Mouse (Mus musculus): Measurements from ENCODE around the gene Tuba3b. TPM values are rescaled to one million over a fixed set of nuclear protein-coding genes. Genes with fewer than 3 reads are reported as not detected.
A peak's percentile ranks its signal among the peaks of the same experiment; 100 is the strongest.

Gene Tuba3b
- total RNA-seq, 2 experiments from 2014 or later: not detected

DNA sequence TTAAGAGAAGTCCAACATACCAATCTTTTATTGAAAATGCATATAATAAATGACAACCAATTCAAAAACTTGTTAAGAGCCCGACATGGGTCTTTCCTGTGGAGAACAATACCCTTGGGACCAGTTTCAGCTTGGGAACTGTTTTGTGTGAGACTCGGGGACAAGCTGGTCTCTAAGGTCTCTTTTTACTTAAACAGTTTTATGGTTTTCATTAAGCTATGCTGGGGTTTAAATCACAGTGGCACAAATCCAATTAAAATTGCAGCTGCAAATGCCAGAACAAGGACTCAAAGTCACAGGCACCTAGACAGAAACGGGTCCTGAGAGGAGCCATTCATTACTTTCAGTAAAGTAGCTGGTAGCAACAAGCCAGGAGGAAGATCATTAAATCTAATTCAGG lies 10.4 kb upstream of the Tuba3b start:
- DNase-seq (ENCODE audit: low spot score in 2 of 2): no peak

DNA sequence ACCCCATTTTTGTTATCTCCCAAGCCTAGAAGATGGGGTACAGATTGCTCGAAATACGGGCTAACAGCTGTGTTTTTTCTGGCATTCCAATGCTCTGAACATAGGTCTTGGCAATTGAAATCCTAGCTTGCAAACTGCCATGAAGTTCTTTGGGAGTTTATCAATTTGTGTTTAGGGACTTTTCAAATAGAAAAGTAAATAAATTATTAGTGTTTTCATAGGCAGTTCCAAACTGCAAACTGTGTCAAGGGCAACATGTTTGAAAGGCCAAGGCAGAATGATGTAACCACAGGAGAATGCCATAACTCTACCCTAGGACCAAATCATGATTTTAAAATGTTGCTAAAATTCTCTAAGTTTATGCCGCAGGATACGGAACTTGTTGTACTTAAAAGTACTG lies 7.8 kb upstream of the Tuba3b start:
- no peak for DNase-seq (ENCODE audit: low spot score in 2 of 2)

DNA sequence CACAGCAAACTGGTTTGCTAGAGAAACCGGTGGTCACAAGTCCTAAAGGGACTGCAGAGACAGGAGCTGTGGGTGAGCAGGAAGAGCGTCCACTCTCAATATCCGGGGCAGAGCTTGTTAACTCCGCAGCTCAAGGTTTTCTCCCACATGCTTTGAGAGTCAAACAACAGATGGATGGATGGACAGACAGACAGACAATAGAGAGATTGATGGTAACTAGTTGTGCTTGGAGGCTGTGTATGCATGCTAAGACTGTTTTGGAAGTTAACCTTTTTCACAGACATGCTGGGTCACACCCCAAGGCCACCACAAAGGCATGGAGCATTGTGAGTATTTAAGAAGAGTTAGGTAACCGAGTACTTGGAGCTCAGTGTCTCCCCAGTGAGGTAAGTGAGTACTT lies 6.9 kb upstream of the Tuba3b start:
- DNase-seq (ENCODE audit: low spot score in 2 of 2): no peak

- no peak for DNase-seq (ENCODE audit: low spot score in 2 of 2)
Measured at GRCm38 (mm10) chr6:145610901-145611300, 4.7 kb upstream of the Tuba3b start.

- no peak for DNase-seq (ENCODE audit: low spot score in 2 of 2)
Measured at GRCm38 (mm10) chr6:145612611-145613010, 2.9 kb upstream of the Tuba3b start.

DNA sequence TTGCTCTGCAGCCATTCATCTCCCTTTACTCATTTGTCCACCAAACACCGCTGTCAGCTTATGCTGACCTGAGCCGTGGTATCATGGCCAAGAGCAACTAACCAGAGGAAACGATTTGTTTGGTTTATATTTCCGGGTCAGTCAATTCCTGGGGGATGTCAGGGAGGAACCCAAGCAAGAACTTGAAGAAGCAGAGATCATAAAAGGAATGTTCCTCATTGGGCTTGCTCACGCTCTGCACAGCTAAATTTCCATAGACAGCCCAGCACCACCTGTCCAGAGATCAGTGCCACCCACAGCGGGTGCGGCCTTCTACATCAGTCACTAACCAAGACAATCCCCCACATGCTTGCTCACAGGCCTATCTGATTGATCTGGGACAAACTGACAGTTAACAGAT lies 1.3 kb upstream of the Tuba3b start, which contains the start of gene Lmntd1:
Lmntd1 (minus strand) TSS at position 101 of the 400 bp plus-strand sequence.
- DNase-seq (ENCODE audit: low spot score in 2 of 2): no peak

GRCm38 (mm10) chr6:145616402-145617229 lies 1.1 kb downstream of the Tuba3b start:
- DNase-seq (ENCODE audit: low spot score in 2 of 2): no peak

DNA sequence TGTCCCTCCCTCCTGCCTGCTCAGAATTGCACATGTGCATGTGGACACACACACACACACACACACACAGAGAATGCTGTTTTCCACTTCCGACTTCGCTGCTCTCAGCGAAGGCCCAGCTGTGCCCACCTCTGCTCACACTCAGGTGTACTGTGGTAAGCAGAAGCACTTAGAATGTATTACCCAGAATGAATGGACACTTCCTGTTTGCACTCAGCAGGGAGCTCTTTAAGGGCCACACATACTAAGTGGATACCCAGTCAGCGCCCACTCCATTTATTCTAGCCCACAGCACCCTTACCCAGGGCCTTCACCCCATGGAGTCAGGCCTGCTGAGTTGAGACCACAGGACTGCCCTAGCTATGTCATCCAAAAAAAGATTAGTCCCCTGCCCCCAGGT lies 7.6 kb downstream of the Tuba3b start:
- DNase-seq (ENCODE audit: low spot score in 2 of 2): no peak

GRCm38 (mm10) chr6:145630269-145630668 lies 14.7 kb downstream of the Tuba3b start:
- no peak for DNase-seq (ENCODE audit: low spot score in 2 of 2)

GRCm38 (mm10) chr6:145634454-145634853 lies 18.9 kb downstream of the Tuba3b start:
- DNase-seq (ENCODE audit: low spot score in 2 of 2): no peak

GRCm38 (mm10) chr6:145636682-145637081 lies 21.1 kb downstream of the Tuba3b start:
- DNase-seq (ENCODE audit: low spot score in 2 of 2): no peak

- peak; percentile 30 to 56 for DNase-seq (ENCODE audit: low spot score in 2 of 2)
Measured at GRCm38 (mm10) chr6:145638248-145638647, 22.7 kb downstream of the Tuba3b start.

- DNase-seq (ENCODE audit: low spot score in 2 of 2): no peak
Measured at GRCm38 (mm10) chr6:145640971-145641506, 25.5 kb downstream of the Tuba3b start.

- DNase-seq (ENCODE audit: low spot score in 2 of 2): no peak
Measured at GRCm38 (mm10) chr6:145651976-145652375, 36.4 kb downstream of the Tuba3b start.

- DNase-seq (ENCODE audit: low spot score in 2 of 2): no peak
Measured at GRCm38 (mm10) chr6:145652986-145653385, 37.4 kb downstream of the Tuba3b start.

- DNase-seq (ENCODE audit: low spot score in 2 of 2): no peak
Measured at GRCm38 (mm10) chr6:145653626-145654025, 38.1 kb downstream of the Tuba3b start.

- no peak for DNase-seq (ENCODE audit: low spot score in 2 of 2)
Measured at GRCm38 (mm10) chr6:145654062-145654836, 38.7 kb downstream of the Tuba3b start.

GRCm38 (mm10) chr6:145655678-145656077 lies 40.1 kb downstream of the Tuba3b start:
- DNase-seq (ENCODE audit: low spot score in 2 of 2): no peak

DNA sequence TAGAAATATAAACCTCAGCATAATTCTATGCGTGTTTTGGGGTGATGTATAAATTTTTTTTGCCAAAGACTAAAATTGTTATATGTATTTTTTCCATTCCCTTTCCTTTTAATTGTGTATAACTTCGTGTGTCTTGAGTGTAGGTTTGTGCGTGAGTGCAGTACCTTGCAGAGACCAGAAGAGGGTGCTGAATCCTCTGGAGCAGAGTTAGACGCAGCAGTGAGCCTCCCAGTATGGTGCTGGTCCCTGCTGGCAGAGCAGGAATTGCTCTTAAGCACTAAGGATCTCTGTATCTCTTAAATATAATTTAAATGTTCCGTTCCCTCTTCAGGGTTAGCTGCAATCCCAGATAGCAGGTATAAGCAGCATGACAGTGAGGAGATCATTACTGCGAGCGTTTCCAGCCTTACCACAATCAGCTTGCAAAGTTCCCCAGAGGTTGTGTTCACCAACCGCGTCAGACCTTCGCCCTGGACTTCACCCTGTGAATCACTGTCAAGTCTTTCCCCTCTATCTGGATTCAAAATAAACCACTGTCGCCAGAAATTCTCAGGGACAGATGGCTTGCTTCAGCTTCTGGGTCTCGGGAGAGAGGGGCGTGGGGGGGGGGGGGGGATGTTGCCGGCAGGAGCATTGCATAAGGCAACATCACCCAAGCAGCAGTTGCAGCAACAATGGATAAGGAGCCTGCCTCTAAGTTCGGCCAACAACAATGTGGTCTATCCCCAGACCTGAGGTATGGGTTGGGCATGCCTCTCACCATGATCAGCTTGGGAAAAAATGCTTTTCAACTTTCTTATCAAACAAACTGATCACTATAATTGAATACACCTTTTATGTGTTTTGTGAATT lies 41.4 kb downstream of the Tuba3b start:
- DNase-seq (ENCODE audit: low spot score in 2 of 2): no peak

GRCm38 (mm10) chr6:145659116-145659515 lies 43.6 kb downstream of the Tuba3b start:
- DNase-seq (ENCODE audit: low spot score in 2 of 2): no peak

- no peak for DNase-seq (ENCODE audit: low spot score in 2 of 2)
Measured at GRCm38 (mm10) chr6:145660943-145661342, 45.4 kb downstream of the Tuba3b start.

Measured in adrenal gland, adult 18-20 months (tissue).